Mouse (Mus musculus) spleen, adult 2 months (tissue): ENCODE results near the gene Arhgap44. TPM values are rescaled to one million over a fixed set of nuclear protein-coding genes. Genes with fewer than 3 reads are reported as not detected.

ENCODE experiments used
- DNase-seq, 2 experiments: peaks; one replicate each; pipeline versions ENCODE4 v3.0.0 to v3.0.0-alpha.2; 2012 to 2021; ENCODE audit warnings: low spot score in 2 of 2, low read depth in 1 of 2
- H3K27ac ChIP-seq: fragments of 200-500 bp; 2 replicates; pipeline ENCODE4 v1.5.1; 2012; ENCODE audit warnings: low read length, inconsistent platforms; ENCODE audit not compliant: insufficient read depth
- H3K27me3 ChIP-seq: fragments of 200-500 bp; 2 replicates; pipeline ENCODE4 v1.6.1; 2012; ENCODE audit warnings: mild to moderate bottlenecking, moderate library complexity, low read length, inconsistent platforms; ENCODE audit not compliant: control insufficient read depth, insufficient read depth
- H3K36me3 ChIP-seq: fragments of 200-500 bp; 2 replicates; pipeline ENCODE4 v1.6.1; 2012; ENCODE audit warnings: mild to moderate bottlenecking, low read length, inconsistent platforms; ENCODE audit not compliant: control insufficient read depth, insufficient read depth
- H3K4me1 ChIP-seq: fragments of 200-500 bp; 2 replicates; pipeline ENCODE4 v1.6.1; 2011; ENCODE audit warnings: inconsistent platforms; ENCODE audit not compliant: control insufficient read depth, insufficient read depth, insufficient read length
- H3K4me3 ChIP-seq: fragments of 200-500 bp; 2 replicates; pipeline ENCODE4 v1.5.1; 2011; ENCODE audit warnings: mild to moderate bottlenecking, inconsistent platforms; ENCODE audit not compliant: insufficient read depth, insufficient read length; ENCODE audit errors: extremely low read depth
- CTCF ChIP-seq: fragments of 200-500 bp; IDR thresholded peaks from 2 replicates; pipeline ENCODE4 v1.5.1; 2011; ENCODE audit warnings: mild to moderate bottlenecking, inconsistent platforms; ENCODE audit not compliant: insufficient read depth, insufficient read length, insufficient replicate concordance; ENCODE audit errors: extremely low read depth
- POLR2A ChIP-seq: fragments of 200-500 bp; IDR thresholded peaks from 2 replicates; pipeline ENCODE4 v1.6.1; 2011; ENCODE audit warnings: low read depth, low read length, inconsistent platforms
- WGBS: fragments of 180-500 bp; shearing (Covaris S2); methylation state at CpG from one replicate; pipeline ENCODE4 v1.1.7; 2018; 5-methylcytosine and 5-hydroxymethylcytosine counted together
- polyA plus RNA-seq: library from polyadenylated mRNA; depleted of rRNA; stranded (reverse); fragments of >200 nt; gene quantifications from 2 replicates; pipeline ENCODE4 v1.2.3, GENCODE M21; 2012; rRNA removed

The Arhgap44 gene
- 0.35 and 0.52 TPM in 2 replicates for polyA plus RNA-seq

GRCm38 (mm10) chr11:65162767-65163120 is at the start of gene Arhgap44:
Gene Arhgap44 (minus strand): TSS chr11:65162961.
- no peaks in the 10 kb centered on the region for H3K4me1 ChIP-seq
- DNase-seq, result no peak
- H3K27ac ChIP-seq, result no peak within 1 kb of the TSS
- peaks cover 3% of the 10 kb centered on the region for H3K27me3 ChIP-seq
- peak within 1 kb of the TSS; percentile 34; the same call in 1 of the 2 replicates for H3K4me3 ChIP-seq
- TF ChIP-seq CTCF (no peak), POLR2A (no peak)
- WGBS, result 5% methylated on average over 27 of the region's 27 CpGs
- H3K36me3 ChIP-seq, result no peaks in the 10 kb centered on the region

- Histone ChIP-seq H3K36me3 (no peaks in the 10 kb centered on the region), H3K4me1 (no peaks in the 10 kb centered on the region), H3K4me3 (no peak overlapping the region), H3K27me3 (no peaks in the 10 kb centered on the region), H3K27ac (no peak overlapping the region)
- 48% methylated on average over 6 of the region's 6 CpGs for WGBS
- DNase-seq, result no peak
- TF ChIP-seq POLR2A (no peak), CTCF (no peak)
These were observed 48.9 kb upstream of the Arhgap44 start for GRCm38 (mm10) chr11:65211701-65212100.

- WGBS, result 75% methylated on average over 6 of the region's 6 CpGs
- H3K27ac ChIP-seq, result no peak overlapping the region
- DNase-seq, result no peak
- TF ChIP-seq CTCF, result no peak
- no peak for TF ChIP-seq POLR2A
- H3K4me1 ChIP-seq, result no peaks in the 10 kb centered on the region
- H3K4me3 ChIP-seq, result no peak overlapping the region
- no peaks in the 10 kb centered on the region for H3K27me3 ChIP-seq
- H3K36me3 ChIP-seq, result no peaks in the 10 kb centered on the region
These were observed 46.7 kb upstream of the Arhgap44 start for GRCm38 (mm10) chr11:65209441-65209840.

GRCm38 (mm10) chr11:65205306-65205705 is 42.5 kb upstream of the Arhgap44 start:
- no peak overlapping the region for H3K27ac ChIP-seq
- H3K27me3 ChIP-seq, result no peaks in the 10 kb centered on the region
- no peak overlapping the region for H3K4me3 ChIP-seq
- H3K36me3 ChIP-seq, result no peaks in the 10 kb centered on the region
- no peak for DNase-seq
- no peaks in the 10 kb centered on the region for H3K4me1 ChIP-seq
- no peak for TF ChIP-seq POLR2A
- TF ChIP-seq CTCF, result no peak
- WGBS, result 83% methylated on average over 5 of the region's 5 CpGs

GRCm38 (mm10) chr11:65204651-65205050 is 41.9 kb upstream of the Arhgap44 start:
- TF ChIP-seq CTCF (no peak), POLR2A (no peak)
- WGBS, result 87% methylated on average over 13 of the region's 13 CpGs

GRCm38 (mm10) chr11:65203020-65203419 is 40.3 kb upstream of the Arhgap44 start:
- WGBS, result 74% methylated on average over 1 of the region's 1 CpGs
- no peak for DNase-seq
- Histone ChIP-seq H3K27ac (no peak overlapping the region), H3K4me1 (no peaks in the 10 kb centered on the region), H3K4me3 (no peak overlapping the region), H3K27me3 (no peaks in the 10 kb centered on the region), H3K36me3 (no peaks in the 10 kb centered on the region)
- TF ChIP-seq POLR2A (no peak), CTCF (no peak)

More at GRCm38 (mm10) chr11:65204651-65205050, 41.9 kb upstream of the Arhgap44 start:
- H3K36me3 ChIP-seq, result no peaks in the 10 kb centered on the region
- no peak for DNase-seq
- no peak overlapping the region for H3K27ac ChIP-seq
- no peaks in the 10 kb centered on the region for H3K4me1 ChIP-seq
- H3K27me3 ChIP-seq, result no peaks in the 10 kb centered on the region
- H3K4me3 ChIP-seq, result no peak overlapping the region

GRCm38 (mm10) chr11:65202236-65202635 is 39.5 kb upstream of the Arhgap44 start:
- no peak for TF ChIP-seq POLR2A
- H3K27me3 ChIP-seq, result no peaks in the 10 kb centered on the region
- no peak for DNase-seq
- H3K4me1 ChIP-seq, result no peaks in the 10 kb centered on the region
- H3K4me3 ChIP-seq, result no peak overlapping the region
- WGBS, result 59% methylated on average over 5 of the region's 5 CpGs
- no peak overlapping the region for H3K27ac ChIP-seq
- no peaks in the 10 kb centered on the region for H3K36me3 ChIP-seq

GRCm38 (mm10) chr11:65198026-65198425 is 35.3 kb upstream of the Arhgap44 start:
- no peak for DNase-seq
- no peaks in the 10 kb centered on the region for H3K36me3 ChIP-seq
- no peak overlapping the region for H3K27ac ChIP-seq
- no peaks in the 10 kb centered on the region for H3K27me3 ChIP-seq
- H3K4me1 ChIP-seq, result no peaks in the 10 kb centered on the region
- no peak for TF ChIP-seq CTCF
- TF ChIP-seq POLR2A, result no peak
- no peak overlapping the region for H3K4me3 ChIP-seq
- WGBS, result 82% methylated on average over 3 of the region's 3 CpGs
